8 mouse cellular contexts compared by ENCODE assay signal in genomic region chr11:69133923-69134621, GRCm38 (mm10). TPM values are rescaled to one million over a fixed set of nuclear protein-coding genes. Genes with fewer than 3 reads are reported as not detected.
DNase-seq lines count a peak whose midpoint lies in the region; ATAC-seq and TF ChIP-seq lines count a peak whose summit lies in the region.

No protein-coding gene starts in this region.

- peak overlapping the region; percentile 81 for H3K4me2 ChIP-seq in embryonic facial prominence, embryonic 12.5 days (replicated peaks)
- H3K4me2 ChIP-seq in heart, embryonic 16.5 days (ENCODE audit: low read depth, low read length) = peak overlapping the region; percentile 79
- H3K4me2 ChIP-seq in liver, embryonic 13.5 days = peak overlapping the region; percentile 69

- no peak for TF ChIP-seq CTCF in C2C12 (IDR thresholded peaks at IDR 0.05; ENCODE audit: control insufficient read depth, insufficient read depth, insufficient read length)

- H3K27ac ChIP-seq in embryonic facial prominence, embryonic 12.5 days = no peak overlapping the region
- H3K27ac ChIP-seq in heart, embryonic 16.5 days (ENCODE audit: low read length) = no peak overlapping the region
- no peak overlapping the region for H3K27ac ChIP-seq in liver, embryonic 13.5 days

- 1% methylated on average over 34 of the region's 34 CpGs for WGBS in embryonic facial prominence, embryonic 12.5 days
- 3% methylated on average over 34 of the region's 34 CpGs for WGBS in heart, embryonic 16.5 days
- WGBS in liver, embryonic 13.5 days (ENCODE audit: insufficient replicate concordance) = 8% methylated on average over 34 of the region's 34 CpGs

- peak; percentile 73 for ATAC-seq in embryonic facial prominence, embryonic 12.5 days (ENCODE audit: insufficient number of reproducible peaks, insufficient read depth, low FRiP score, low TSS enrichment)
- ATAC-seq in heart, embryonic 16.5 days (replicated peaks; ENCODE audit: extremely low read depth, insufficient read depth, low FRiP score) = peak; percentile 79
- ATAC-seq in liver, embryonic 13.5 days (ENCODE audit: low read depth) = peak; percentile 51

- H3K9ac ChIP-seq in embryonic facial prominence, embryonic 12.5 days = peak overlapping the region; percentile 43
- H3K9ac ChIP-seq in heart, embryonic 16.5 days (ENCODE audit: low read length) = peak overlapping the region; percentile 18
- peak overlapping the region; percentile 44; the same call in 1 of the 2 replicates for H3K9ac ChIP-seq in liver, embryonic 13.5 days

- peaks cover 1% of the 10 kb centered on the region for H3K27me3 ChIP-seq in C2C12 (ENCODE audit: control insufficient read depth, insufficient read depth, insufficient read length)
- 0 out of 2 replicates have a peak, but pooled peaks cover 12% of the 10 kb centered on the region for H3K27me3 ChIP-seq in embryonic facial prominence, embryonic 12.5 days
- H3K27me3 ChIP-seq in heart, embryonic 16.5 days (ENCODE audit: control insufficient read depth, insufficient read depth, low read length) = no peaks in the 10 kb centered on the region
- H3K27me3 ChIP-seq in liver, embryonic 13.5 days = peaks cover 28% of the 10 kb centered on the region

- H3K4me1 ChIP-seq in embryonic facial prominence, embryonic 12.5 days = no peaks in the 10 kb centered on the region
- H3K4me1 ChIP-seq in heart, embryonic 16.5 days (ENCODE audit: control insufficient read depth, insufficient read depth, low read length) = peaks cover 4% of the 10 kb centered on the region; the same call in 1 of the 2 replicates
- H3K4me1 ChIP-seq in liver, embryonic 13.5 days (replicated peaks) = peaks cover 15% of the 10 kb centered on the region

- H3K9me3 ChIP-seq in embryonic facial prominence, embryonic 12.5 days = no peaks in the 10 kb centered on the region
- no peaks in the 10 kb centered on the region for H3K9me3 ChIP-seq in heart, embryonic 16.5 days (replicated peaks; ENCODE audit: control insufficient read depth, low read length)
- no peaks in the 10 kb centered on the region for H3K9me3 ChIP-seq in liver, embryonic 13.5 days (replicated peaks)

- H3K4me3 ChIP-seq in C2C12 (ENCODE audit: insufficient read depth, poor library complexity, severe bottlenecking) = no peak overlapping the region
- peak overlapping the region; percentile 47 for H3K4me3 ChIP-seq in embryonic facial prominence, embryonic 12.5 days
- H3K4me3 ChIP-seq in heart, embryonic 16.5 days (ENCODE audit: low read length) = peak overlapping the region; percentile 44
- H3K4me3 ChIP-seq in liver, embryonic 13.5 days (replicated peaks) = peak overlapping the region; percentile 46

- no peak overlapping the region for H3ac ChIP-seq in C2C12 (ENCODE audit: control insufficient read depth, insufficient read length, low read depth)

- no peaks in the 10 kb centered on the region for H3K79me2 ChIP-seq in C2C12 (ENCODE audit: control insufficient read depth, insufficient read depth)

- H3K36me3 ChIP-seq in C2C12 (ENCODE audit: control insufficient read depth, insufficient read depth) = no peaks in the 10 kb centered on the region
- no peaks in the 10 kb centered on the region for H3K36me3 ChIP-seq in embryonic facial prominence, embryonic 12.5 days
- no peaks in the 10 kb centered on the region for H3K36me3 ChIP-seq in heart, embryonic 16.5 days (ENCODE audit: control insufficient read depth, insufficient read depth)
- H3K36me3 ChIP-seq in liver, embryonic 13.5 days = no peaks in the 10 kb centered on the region

- peak; percentile 83 for DNase-seq in adrenal gland, adult 2 months
- peak; percentile 60 to 71 for DNase-seq in kidney, postnatal 25 days
- no peak for DNase-seq in liver, embryonic 13.5 days
- peak; percentile 59 for DNase-seq in naive thymus-derived CD4-positive, alpha-beta T cell, adult 2 months (ENCODE audit: low read depth)
- peak; percentile 39 to 52 for DNase-seq in thymus, postnatal 10 days (ENCODE audit: low spot score in 2 of 2)

- H3K79me3 ChIP-seq in C2C12 (ENCODE audit: low read depth) = no peaks in the 10 kb centered on the region

TF ChIP-seq in C2C12, 6 proteins besides CTCF, POLR2A, EP300 and RAD21:
- no peak for TF ChIP-seq FOSL1 (IDR thresholded peaks at IDR 0.05; ENCODE audit: insufficient read depth, low read length, poor library complexity, severe bottlenecking)
- TF ChIP-seq USF1 (IDR thresholded peaks at IDR 0.05; ENCODE audit: low read depth) = peak; percentile 71

RNA-seq across cellular contexts. Expression of gene Aloxe3, which starts 8.4 kb away (rescaled TPM):
- polyA plus RNA-seq in C2C12 (2012; fragmentation: generic; extraction: Trizol) = 0.14 TPM
- 1 to 10 TPM in 1 of 2 experiments, under 1 TPM in 1; 0.79 to 1.0 TPM for total RNA-seq in adrenal gland, adult 2 months (2021)
- polyA plus RNA-seq in adrenal gland, adult 2 months (2012; rRNA removed) = 1.4 and 2.5 TPM in 2 replicates
- 0.47 and 0.89 TPM in 2 replicates for polyA plus RNA-seq in embryonic facial prominence, embryonic 12.5 days (2016; fragmentation: Nextera tagmentation; extraction: Ambion mirVana)
- polyA plus RNA-seq in heart, embryonic 16.5 days (2015; fragmentation: Nextera tagmentation; extraction: Ambion mirVana) = 0.08 and 0.26 TPM in 2 replicates
- 0.06 TPM in 1 of 2 replicates, not detected in the other for polyA plus RNA-seq in liver, embryonic 13.5 days (2015; fragmentation: Nextera tagmentation; extraction: Ambion mirVana)

RNA-seq across cellular contexts. Expression of gene 9130213A22Rik, which starts 11.7 kb away (rescaled TPM):
- polyA plus RNA-seq in C2C12 (2012; fragmentation: generic; extraction: Trizol) = 0.21 TPM
- total RNA-seq in adrenal gland, adult 2 months (2021) = under 1 TPM; 0.59 to 0.78 TPM
- 2.3 and 3.0 TPM in 2 replicates for polyA plus RNA-seq in adrenal gland, adult 2 months (2012; rRNA removed)
- 0.14 and 0.40 TPM in 2 replicates for polyA plus RNA-seq in embryonic facial prominence, embryonic 12.5 days (2016; fragmentation: Nextera tagmentation; extraction: Ambion mirVana)
- 0.41 and 0.72 TPM in 2 replicates for polyA plus RNA-seq in heart, embryonic 16.5 days (2015; fragmentation: Nextera tagmentation; extraction: Ambion mirVana)
- 0.09 TPM in 1 of 2 replicates, not detected in the other for polyA plus RNA-seq in liver, embryonic 13.5 days (2015; fragmentation: Nextera tagmentation; extraction: Ambion mirVana)

RNA-seq across cellular contexts. Expression of gene Hes7, which starts 13.9 kb away (rescaled TPM):
- 0.06 TPM for polyA plus RNA-seq in C2C12 (2012; fragmentation: generic; extraction: Trizol)
- total RNA-seq in adrenal gland, adult 2 months (2021) = not detected
- 1.3 and 1.6 TPM in 2 replicates for polyA plus RNA-seq in adrenal gland, adult 2 months (2012; rRNA removed)
- 0.65 and 0.73 TPM in 2 replicates for polyA plus RNA-seq in embryonic facial prominence, embryonic 12.5 days (2016; fragmentation: Nextera tagmentation; extraction: Ambion mirVana)
- polyA plus RNA-seq in heart, embryonic 16.5 days (2015; fragmentation: Nextera tagmentation; extraction: Ambion mirVana) = 0.50 TPM in 2 replicates
- polyA plus RNA-seq in liver, embryonic 13.5 days (2015; fragmentation: Nextera tagmentation; extraction: Ambion mirVana) = 0.17 and 0.18 TPM in 2 replicates

RNA-seq across cellular contexts. Expression of gene Alox12b, which starts 22.7 kb away (rescaled TPM):
- not detected for polyA plus RNA-seq in C2C12 (2012; fragmentation: generic; extraction: Trizol)
- total RNA-seq in adrenal gland, adult 2 months (2021) = not detected
- not detected in 2 replicates for polyA plus RNA-seq in adrenal gland, adult 2 months (2012; rRNA removed)
- polyA plus RNA-seq in embryonic facial prominence, embryonic 12.5 days (2016; fragmentation: Nextera tagmentation; extraction: Ambion mirVana) = 0.15 and 0.19 TPM in 2 replicates
- not detected in 2 replicates for polyA plus RNA-seq in heart, embryonic 16.5 days (2015; fragmentation: Nextera tagmentation; extraction: Ambion mirVana)
- not detected in 2 replicates for polyA plus RNA-seq in liver, embryonic 13.5 days (2015; fragmentation: Nextera tagmentation; extraction: Ambion mirVana)

RNA-seq across cellular contexts. Expression of gene Per1, which starts 39.1 kb away (rescaled TPM):
- polyA plus RNA-seq in C2C12 (2012; fragmentation: generic; extraction: Trizol) = 4.5 TPM
- 10 to 100 TPM; 55.0 to 75.9 TPM for total RNA-seq in adrenal gland, adult 2 months (2021)
- polyA plus RNA-seq in adrenal gland, adult 2 months (2012; rRNA removed) = 41.3 and 76.1 TPM in 2 replicates
- 11.4 and 11.5 TPM in 2 replicates for polyA plus RNA-seq in embryonic facial prominence, embryonic 12.5 days (2016; fragmentation: Nextera tagmentation; extraction: Ambion mirVana)
- 19.6 and 21.9 TPM in 2 replicates for polyA plus RNA-seq in heart, embryonic 16.5 days (2015; fragmentation: Nextera tagmentation; extraction: Ambion mirVana)
- 1.9 TPM in 2 replicates for polyA plus RNA-seq in liver, embryonic 13.5 days (2015; fragmentation: Nextera tagmentation; extraction: Ambion mirVana)
